Mouse (Mus musculus): Measurements from ENCODE around the gene Sumo1.

Gene Sumo1

GRCm38 (mm10) chr1:59553708-59554107, 116.9 kb downstream of the Sumo1 start:
- DNase-seq (ENCODE audit: extremely low read depth, insufficient read length, low spot score), result no peak

DNA sequence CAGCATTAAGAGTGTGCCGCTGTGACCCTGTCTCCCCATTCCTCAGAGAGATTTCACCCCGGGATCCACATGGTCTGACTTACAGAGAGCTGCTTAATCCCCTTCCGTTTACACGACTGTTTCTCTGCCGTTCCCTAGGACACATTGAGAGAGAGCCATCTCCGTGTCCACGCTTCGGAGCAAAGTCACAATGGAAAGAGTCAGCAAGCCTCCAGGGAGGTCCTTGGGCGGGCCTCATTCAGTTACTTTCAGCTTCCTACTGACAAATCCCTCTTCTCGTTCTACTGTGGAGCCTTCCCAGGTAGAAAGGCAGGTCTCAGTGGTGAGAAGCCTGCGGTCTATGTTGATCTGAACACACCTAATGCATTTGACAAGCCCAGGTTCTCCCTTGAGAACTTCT, 119.6 kb downstream of the Sumo1 start:
- no peak for DNase-seq (ENCODE audit: extremely low read depth, insufficient read length, low spot score)

GRCm38 (mm10) chr1:59550227-59550626, 120.4 kb downstream of the Sumo1 start:
- DNase-seq (ENCODE audit: extremely low read depth, insufficient read length, low spot score), result no peak

DNA sequence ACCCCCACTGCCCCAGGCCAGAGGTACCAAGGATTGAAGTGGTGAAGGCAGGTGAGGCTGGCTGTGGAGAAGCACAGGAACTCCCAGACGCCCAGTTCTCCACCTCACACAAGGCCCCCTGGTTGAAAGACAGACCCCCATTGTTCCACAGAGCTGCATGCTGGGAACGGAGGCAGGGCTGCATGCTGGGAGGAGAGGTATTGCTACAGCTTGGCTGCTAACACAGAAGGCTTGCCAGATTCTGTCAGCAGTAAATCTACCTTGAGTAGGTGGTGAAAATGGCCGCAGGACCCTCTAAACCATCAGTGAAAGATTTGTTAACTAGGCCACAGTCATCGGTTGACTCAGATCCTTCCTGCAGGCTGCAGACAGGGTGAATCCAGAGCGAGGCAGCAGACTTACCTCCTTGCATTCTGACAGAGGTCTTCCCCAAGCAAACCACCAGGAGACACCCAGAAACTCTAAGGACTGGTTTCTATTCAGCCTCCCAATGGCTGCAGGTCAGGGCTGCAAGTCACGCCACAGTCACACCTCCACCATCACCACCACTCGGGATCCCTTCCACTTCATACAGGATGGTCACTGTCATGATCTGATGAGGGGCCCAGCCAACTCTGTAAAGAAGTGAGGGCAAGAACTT, 121.5 kb downstream of the Sumo1 start:
- no peak for DNase-seq (ENCODE audit: extremely low read depth, insufficient read length, low spot score)

DNA sequence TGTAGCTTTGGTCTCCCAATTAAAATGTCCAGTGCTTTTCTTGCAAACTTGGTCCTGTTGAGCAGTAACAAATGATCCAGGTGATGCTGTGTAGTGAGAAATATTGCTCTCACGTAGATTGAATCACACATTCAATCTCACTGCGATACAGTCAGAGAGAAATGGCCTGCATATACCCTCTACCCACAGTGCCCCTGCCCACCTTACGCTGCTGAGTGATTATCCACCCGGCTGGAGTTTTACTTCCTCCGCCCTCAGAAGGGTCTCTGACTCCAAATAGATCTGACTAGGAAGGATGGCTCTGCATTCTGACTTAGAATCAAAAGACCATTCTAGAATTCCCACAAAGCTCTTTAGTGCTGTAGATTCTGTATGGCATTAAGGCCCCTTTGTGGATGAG, 122.1 kb downstream of the Sumo1 start:
- DNase-seq (ENCODE audit: extremely low read depth, insufficient read length, low spot score), result no peak

DNA sequence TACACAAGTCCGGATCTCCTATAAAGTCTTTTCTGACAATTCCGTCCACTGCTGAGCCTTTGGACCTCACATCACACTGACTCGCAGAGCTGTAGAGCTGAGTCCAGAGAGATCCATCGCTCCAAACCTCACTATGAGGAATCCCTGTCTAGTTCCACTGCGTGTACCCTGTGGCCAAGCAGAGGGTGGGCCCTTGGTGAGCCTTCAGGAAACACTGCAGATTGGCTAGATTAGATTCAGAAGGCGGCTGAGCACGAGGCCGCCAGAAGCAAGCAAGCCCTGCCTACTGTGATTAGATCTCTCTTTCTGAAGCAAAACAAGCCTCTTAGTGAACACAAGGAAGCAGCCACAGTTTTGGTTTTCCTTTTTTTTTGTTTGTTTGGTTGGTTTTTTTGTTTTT, 126.7 kb downstream of the Sumo1 start:
- DNase-seq (ENCODE audit: extremely low read depth, insufficient read length, low spot score), result no peak

DNA sequence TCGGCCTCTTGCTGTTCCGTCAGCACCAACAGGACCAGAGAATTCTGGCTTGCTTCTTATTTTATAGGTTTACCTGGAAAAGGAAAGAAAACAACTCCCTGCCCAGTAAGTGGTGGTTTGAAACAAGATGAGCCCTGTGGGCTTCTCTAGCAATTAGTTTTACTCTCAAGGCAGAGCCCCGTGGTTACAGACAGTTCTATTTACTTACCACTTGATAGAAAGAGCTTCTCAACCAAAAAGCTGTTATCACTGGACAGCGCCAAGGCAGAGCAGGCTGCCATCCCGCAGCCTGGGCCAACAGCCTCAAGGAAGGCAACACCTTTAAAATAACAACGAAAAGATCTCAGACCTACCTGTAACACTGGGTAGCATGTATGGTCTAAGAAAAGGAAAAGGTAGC, 128.4 kb downstream of the Sumo1 start:
- no peak for DNase-seq (ENCODE audit: extremely low read depth, insufficient read length, low spot score)

- no peak for DNase-seq (ENCODE audit: extremely low read depth, insufficient read length, low spot score)
Observed at GRCm38 (mm10) chr1:59541271-59542020, 129.2 kb downstream of the Sumo1 start.

DNA sequence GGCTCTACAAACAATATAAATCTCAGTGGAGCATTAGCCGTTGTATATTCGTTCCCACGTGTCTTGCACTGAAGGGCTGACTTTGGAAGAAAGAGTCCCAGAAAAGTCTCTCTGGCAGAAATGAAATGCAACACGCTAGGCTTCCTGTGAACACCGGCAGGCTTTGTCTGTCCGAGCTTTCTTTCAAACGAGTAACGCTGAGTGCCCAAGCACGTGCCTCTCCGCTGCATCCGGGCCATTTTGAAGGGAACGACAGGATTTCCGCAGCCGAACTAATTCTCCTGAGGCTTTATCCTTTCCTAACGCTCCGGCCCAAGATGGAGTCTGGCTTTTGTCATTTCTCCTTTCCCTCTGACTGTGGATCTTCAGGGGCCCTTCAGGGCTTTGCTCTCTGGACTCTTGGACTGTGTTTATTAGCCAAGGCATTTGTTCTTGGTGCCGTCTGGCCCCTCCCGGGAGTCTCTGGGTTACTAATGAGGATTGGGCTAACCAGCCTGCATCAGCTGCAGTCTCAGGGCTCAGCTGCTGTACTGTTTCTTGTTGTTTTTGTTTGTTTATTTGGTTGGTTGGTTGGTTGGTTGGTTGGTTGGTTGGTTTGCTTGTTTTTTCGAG, 130.0 kb downstream of the Sumo1 start:
- no peak for DNase-seq (ENCODE audit: extremely low read depth, insufficient read length, low spot score)

DNA sequence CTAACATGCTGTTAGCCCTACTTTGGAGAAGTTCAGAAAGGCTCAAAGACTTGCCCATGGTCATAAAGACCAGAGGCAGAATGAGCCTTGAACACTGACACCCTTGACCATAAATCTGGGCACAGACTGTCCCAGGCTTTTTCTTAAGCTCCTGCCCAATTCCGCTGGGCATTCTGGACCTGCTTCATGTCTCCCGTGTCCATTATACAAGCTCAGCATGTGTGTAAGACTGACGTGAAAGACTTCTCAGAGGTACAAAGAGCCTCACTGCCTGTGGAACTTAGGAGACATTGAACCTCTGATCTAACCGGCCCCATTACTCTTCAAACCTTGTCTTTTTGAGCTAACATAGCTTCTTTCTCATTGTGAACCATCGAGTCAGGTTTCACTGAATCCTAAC, 132.3 kb downstream of the Sumo1 start:
- DNase-seq (ENCODE audit: extremely low read depth, insufficient read length, low spot score), result no peak
